Mouse (Mus musculus): ENCODE data around the gene Dbr1. TPM values are rescaled to one million over a fixed set of nuclear protein-coding genes. Genes with fewer than 3 reads are reported as not detected.

Dbr1 gene
- total RNA-seq, 2 experiments from 2014 or later = 9.0 to 9.5 TPM

DNA sequence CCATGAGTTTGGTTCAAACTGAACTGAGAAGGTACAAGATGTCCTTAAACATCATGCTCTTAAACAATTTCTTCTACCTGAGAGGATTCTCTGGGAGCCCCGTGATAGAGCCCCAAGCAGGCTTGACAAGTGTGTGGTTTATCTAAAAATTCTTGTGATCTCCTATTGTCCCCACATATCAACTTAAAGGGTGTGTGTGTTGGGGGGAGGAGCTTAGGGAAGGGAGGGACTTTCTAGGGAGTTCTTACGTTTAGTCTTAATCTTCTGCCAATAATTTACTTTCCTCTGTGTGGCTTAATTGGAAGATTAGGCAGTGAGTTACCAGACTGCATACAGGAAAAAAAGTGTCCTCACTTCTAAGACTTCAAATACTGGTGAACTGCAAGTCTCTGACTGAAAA is 36.6 kb downstream of the Dbr1 start, which contains the start of gene A4gnt:
TSS of gene A4gnt (plus strand) at position 301 of the 400 bp plus-strand sequence.
- no peak for DNase-seq
- intact Hi-C loops (cut with DNase I) = no loop called here

DNA sequence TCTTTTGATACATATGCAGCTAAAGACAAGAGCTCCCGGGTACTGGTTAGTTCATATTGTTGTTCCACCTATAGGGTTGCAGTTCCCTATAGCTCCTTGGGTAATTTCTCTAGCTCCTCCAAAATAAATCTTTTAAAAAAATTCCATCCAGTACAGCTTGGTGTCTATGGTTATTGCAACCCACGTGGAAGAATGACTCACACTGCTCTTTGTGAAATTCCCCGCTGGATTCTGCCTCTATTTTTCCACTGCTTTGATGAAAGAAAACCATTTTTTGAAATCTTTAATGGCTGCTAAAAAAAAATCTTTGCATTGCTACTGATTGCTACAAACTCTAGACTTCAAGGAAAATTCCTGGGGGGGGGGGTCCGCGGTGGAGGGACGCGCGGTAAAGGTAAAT is 44.1 kb downstream of the Dbr1 start:
- DNase-seq = no peak
- intact Hi-C loops (cut with DNase I) = no loop called here

GRCm38 (mm10) chr9:99620196-99620595 is 44.6 kb downstream of the Dbr1 start:
- no peak for DNase-seq
- intact Hi-C loops (cut with DNase I) = no loop called here

- intact Hi-C loops (cut with DNase I) = no loop called here
- no peak for DNase-seq
Measured at GRCm38 (mm10) chr9:99622034-99622433, 46.4 kb downstream of the Dbr1 start.

- no peak for DNase-seq
- intact Hi-C loops (cut with DNase I) = no loop called here
Measured at GRCm38 (mm10) chr9:99622966-99623365, 47.4 kb downstream of the Dbr1 start.

GRCm38 (mm10) chr9:99624117-99624516 is 48.5 kb downstream of the Dbr1 start:
- peak; percentile 19 to 27 for DNase-seq
- intact Hi-C loops (cut with DNase I) = no loop called here

DNA sequence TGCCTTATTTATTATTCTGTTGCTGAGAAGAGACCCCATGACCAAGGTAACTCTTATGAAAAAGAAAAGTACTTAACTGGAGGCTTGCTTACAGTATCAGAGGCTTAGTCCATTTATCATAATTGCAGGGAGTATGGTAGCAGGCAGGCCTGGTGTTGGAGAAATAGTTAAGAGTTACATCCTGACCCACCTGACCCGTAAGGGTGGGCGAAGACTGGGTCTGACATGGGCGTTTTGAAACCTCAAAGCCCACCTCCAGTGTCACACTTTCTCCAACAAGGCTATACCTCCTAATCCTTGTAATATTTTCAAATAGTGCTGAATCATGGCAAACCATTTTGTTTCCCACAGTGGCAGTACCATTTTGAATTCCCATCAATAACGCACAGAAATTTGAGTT is 53.0 kb downstream of the Dbr1 start:
- DNase-seq = no peak
- intact Hi-C loops (cut with DNase I) = no loop called here

- intact Hi-C loops (cut with DNase I) = loop anchor here (1.0 kb wide), 1 partner anchor 51 kb away; no protein-coding TSS in a partner anchor
- peak; percentile 80 for DNase-seq
Measured at GRCm38 (mm10) chr9:99629281-99630011, 53.8 kb downstream of the Dbr1 start, which contains the start of gene Dzip1l. TSS of gene Dzip1l (plus strand) at chr9:99629496.

DNA sequence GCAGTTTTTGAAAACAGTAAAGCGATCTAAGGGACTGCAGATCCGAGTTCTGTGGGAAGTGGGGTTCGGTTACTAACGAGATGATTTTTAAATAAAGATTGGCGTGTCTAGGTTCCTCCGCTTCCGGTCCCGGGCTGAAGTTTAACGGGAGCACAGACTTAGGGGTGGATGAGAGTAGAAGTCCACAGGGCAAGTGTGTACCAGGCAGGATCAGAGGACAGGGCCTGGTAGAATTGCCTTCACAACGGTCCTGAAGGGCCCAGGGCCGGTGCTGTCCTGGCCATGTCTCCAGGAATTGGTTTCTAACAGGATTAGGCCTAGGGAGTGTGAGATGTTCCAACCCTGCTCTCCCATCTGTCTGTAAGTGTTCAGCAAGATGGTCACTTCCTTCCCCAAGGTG is 54.5 kb downstream of the Dbr1 start:
- intact Hi-C loops (cut with DNase I) = loop anchor here (1.0 kb wide), 1 partner anchor 52 kb away; no protein-coding TSS in a partner anchor
- DNase-seq = peak; percentile 24 to 48

DNA sequence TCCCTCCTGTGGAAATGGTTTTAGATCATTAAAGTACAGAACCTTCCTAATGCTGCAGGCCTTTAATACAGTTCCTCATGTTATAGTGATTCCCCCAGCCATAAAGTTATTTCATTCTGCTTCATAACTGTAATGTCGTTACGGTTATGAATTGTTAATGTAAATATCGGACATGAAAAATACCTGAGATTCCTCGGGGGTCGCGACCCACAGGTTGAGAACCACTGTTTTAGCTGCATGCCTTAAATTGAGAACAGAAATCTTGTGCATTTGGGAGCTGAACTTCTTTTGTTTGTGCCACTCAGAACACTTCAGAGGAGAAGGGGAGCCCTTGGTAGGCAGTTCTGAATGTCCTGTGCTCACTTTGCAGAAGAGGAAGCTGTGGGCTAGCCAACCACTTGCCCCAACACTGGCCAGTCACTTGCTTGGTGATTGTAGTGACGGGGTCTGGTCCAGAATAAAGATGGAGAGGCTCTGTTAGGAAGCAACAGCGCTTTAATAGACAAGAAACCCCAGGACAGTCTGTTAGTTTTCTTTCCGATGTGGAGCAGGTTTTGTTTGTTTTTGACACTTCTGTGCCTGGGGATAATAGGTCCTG is 55.0 kb downstream of the Dbr1 start:
- DNase-seq = no peak
- intact Hi-C loops (cut with DNase I) = loop anchor here (1.0 kb wide), 1 partner anchor 52 kb away; no protein-coding TSS in a partner anchor

DNA sequence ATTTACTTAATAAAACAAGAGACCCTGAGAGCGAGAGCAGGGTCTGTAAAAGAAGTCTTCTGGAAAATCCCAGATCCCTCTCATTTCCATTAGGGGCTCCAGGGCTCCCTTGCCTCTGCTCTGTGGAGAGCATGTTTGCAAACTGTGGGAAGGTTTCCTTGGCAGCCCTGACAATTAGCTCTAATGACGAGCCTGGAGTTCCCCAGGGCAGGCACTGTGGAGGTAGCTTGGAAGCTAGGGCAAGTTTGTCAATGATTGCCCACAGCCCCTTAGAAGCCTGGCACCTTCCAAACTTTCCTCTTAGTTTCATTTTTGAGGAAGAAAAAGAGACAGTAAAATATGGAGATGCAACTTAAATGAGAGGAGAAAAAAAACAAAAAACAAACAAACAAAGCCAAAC is 56.2 kb downstream of the Dbr1 start:
- intact Hi-C loops (cut with DNase I) = no loop called here
- DNase-seq = no peak

DNA sequence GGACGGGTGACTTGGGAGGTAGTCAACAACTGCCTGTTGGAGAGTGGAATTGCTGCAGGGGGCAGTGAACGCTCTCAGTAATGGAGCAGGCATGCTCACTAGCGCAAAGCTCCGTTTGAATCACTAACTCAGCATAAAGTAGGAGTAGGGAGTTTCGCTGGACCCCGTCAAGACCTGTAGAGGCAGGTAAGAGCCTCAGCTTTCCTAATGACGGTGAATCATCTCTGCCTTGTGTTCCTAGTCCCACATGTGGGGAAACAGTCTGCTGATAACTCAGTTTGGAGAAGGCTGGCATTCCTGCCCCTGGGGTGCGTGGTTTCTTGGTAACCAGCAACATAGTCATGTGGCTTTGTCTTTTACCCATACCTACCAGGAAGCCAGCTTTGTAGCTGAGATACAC is 56.7 kb downstream of the Dbr1 start:
- intact Hi-C loops (cut with DNase I) = no loop called here
- peak; percentile 8 to 12 for DNase-seq

Other genes starting within 250 kb of the Dbr1 start
- gene Esyt3, start 217.2 kb upstream of the Dbr1 start, total RNA-seq (2021) = under 1 TPM; 0.31 to 0.79 TPM
- gene Mras, start 138.4 kb upstream of the Dbr1 start, total RNA-seq (2021) = 10 to 100 TPM; 10.1 to 12.2 TPM
- not detected for gene Nme9, start 124.3 kb upstream of the Dbr1 start, total RNA-seq (2021)
- 10 to 100 TPM; 24.2 to 27.6 TPM for gene Armc8, start 6.9 kb upstream of the Dbr1 start, total RNA-seq (2021)
- gene A4gnt, start 36.7 kb downstream of the Dbr1 start, total RNA-seq (2021) = not detected
- gene Dzip1l, start 53.7 kb downstream of the Dbr1 start, total RNA-seq (2021) = 1 to 10 TPM; 6.0 to 7.2 TPM
- gene Cldn18, start 141.5 kb downstream of the Dbr1 start, total RNA-seq (2021) = not detected

Measured in heart, postnatal 10 days (tissue).